Mouse (Mus musculus) adrenal gland, adult (tissue): ENCODE data around the gene Mme.

Experiments
- DNase-seq, 2 experiments: peaks; one replicate each; pipeline ENCODE4 v3.0.0; 2022 to 2023; ENCODE audit warnings: low spot score in 1 of 2; ENCODE audit not compliant: inconsistent age in 2 of 2

Mme gene

GRCm38 (mm10) chr3:63350242-63350641, 108.9 kb downstream of the Mme start:
- no peak for DNase-seq

- no peak for DNase-seq
Observed at GRCm38 (mm10) chr3:63350704-63351103, 109.4 kb downstream of the Mme start.

- no peak for DNase-seq
Observed at GRCm38 (mm10) chr3:63351680-63352260, 110.4 kb downstream of the Mme start.

GRCm38 (mm10) chr3:63359512-63359911, 118.2 kb downstream of the Mme start:
- no peak for DNase-seq

- peak in 1 of 2 experiments; percentile 27 for DNase-seq
Observed at GRCm38 (mm10) chr3:63384989-63385388, 143.7 kb downstream of the Mme start.

GRCm38 (mm10) chr3:63390774-63391173, 149.4 kb downstream of the Mme start:
- DNase-seq: no peak

- DNase-seq: no peak
Observed at GRCm38 (mm10) chr3:63391348-63391747, 150.0 kb downstream of the Mme start.

- DNase-seq: peak in 1 of 2 experiments; percentile 35
Observed at GRCm38 (mm10) chr3:63394424-63394941, 153.1 kb downstream of the Mme start.

- no peak for DNase-seq
Observed at GRCm38 (mm10) chr3:63398171-63398570, 156.8 kb downstream of the Mme start.

GRCm38 (mm10) chr3:63406438-63406837, 165.1 kb downstream of the Mme start:
- peak in 1 of 2 experiments; percentile 15 for DNase-seq

- DNase-seq: peak; percentile 6 to 47
Observed at GRCm38 (mm10) chr3:63411006-63411405, 169.7 kb downstream of the Mme start.

GRCm38 (mm10) chr3:63412220-63412937, 171.0 kb downstream of the Mme start:
- DNase-seq: no peak

GRCm38 (mm10) chr3:63413046-63413911, 171.9 kb downstream of the Mme start:
- no peak for DNase-seq

- DNase-seq: no peak
Observed at GRCm38 (mm10) chr3:63417284-63417683, 175.9 kb downstream of the Mme start.

GRCm38 (mm10) chr3:63417758-63418157, 176.4 kb downstream of the Mme start:
- no peak for DNase-seq

GRCm38 (mm10) chr3:63423552-63423951, 182.2 kb downstream of the Mme start:
- no peak for DNase-seq
